Mouse (Mus musculus) layer of hippocampus, adult 2 months (tissue): ENCODE data around the gene Flywch1. TPM values are rescaled to one million over a fixed set of nuclear protein-coding genes. Genes with fewer than 3 reads are reported as not detected.

ENCODE experiments used
- DNase-seq, 2 experiments: peaks; one replicate each; pipeline ENCODE4 v3.0.0; 2022; ENCODE audit warnings: low spot score in 2 of 2
- H3K27ac ChIP-seq: fragments of 200-600 bp; 2 replicates; pipeline ENCODE4 v1.8.1; 2022
- H3K4me3 ChIP-seq: fragments of 200-600 bp; 2 replicates; pipeline ENCODE4 v1.8.1; 2022; ENCODE audit warnings: mild to moderate bottlenecking
- CTCF ChIP-seq: fragments of 200-600 bp; conservative IDR thresholded peaks from 2 replicates; pipeline ENCODE4 v1.8.1; 2022; ENCODE audit warnings: antibody characterized with exemption, mild to moderate bottlenecking, moderate library complexity
- total RNA-seq, 2 experiments: library from RNA; stranded (reverse); gene quantifications; 2 replicates each; pipeline ENCODE4 v1.2.3; 2021

The Flywch1 gene
- total RNA-seq, 2 experiments from 2014 or later, result 310 to 345 TPM

GRCm38 (mm10) chr17:23737493-23738445 lies 33.6 kb downstream of the Flywch1 start:
- TF ChIP-seq CTCF, result peak; percentile 62
- 0 out of 2 replicates have a peak overlapping the region, but pooled peaks have one; percentile 97 for H3K27ac ChIP-seq
- DNase-seq, result no peak
- H3K4me3 ChIP-seq, result peak overlapping the region; percentile 1; the same call in 1 of the 2 replicates

- DNase-seq, result no peak
- H3K27ac ChIP-seq, result no peak overlapping the region
- no peak overlapping the region for H3K4me3 ChIP-seq
- no peak for TF ChIP-seq CTCF
These were observed 37.1 kb downstream of the Flywch1 start for GRCm38 (mm10) chr17:23734341-23734740.

GRCm38 (mm10) chr17:23730441-23730840 lies 41.0 kb downstream of the Flywch1 start:
- H3K27ac ChIP-seq, result no peak overlapping the region
- no peak for TF ChIP-seq CTCF
- DNase-seq, result no peak
- no peak overlapping the region for H3K4me3 ChIP-seq

- peak; percentile 36 to 60 for DNase-seq
These were observed 44.7 kb downstream of the Flywch1 start for GRCm38 (mm10) chr17:23726758-23727142.

GRCm38 (mm10) chr17:23725999-23726757 lies 45.2 kb downstream of the Flywch1 start, which contains the start of gene Pkmyt1:
Pkmyt1 (plus strand) TSS chr17:23726336.
- DNase-seq, result peak; percentile 94
- peak within 1 kb of the TSS; percentile 81 for H3K27ac ChIP-seq
- H3K4me3 ChIP-seq, result peak within 1 kb of the TSS; percentile 79
- peak; percentile 23 for TF ChIP-seq CTCF

More at GRCm38 (mm10) chr17:23726758-23727142, 44.7 kb downstream of the Flywch1 start:
- peak; percentile 33; the same call in 1 of the 2 replicates for TF ChIP-seq CTCF
- Histone ChIP-seq H3K27ac (peak overlapping the region; percentile 81; the same call in 1 of the 2 replicates), H3K4me3 (peak overlapping the region; percentile 79)

- TF ChIP-seq CTCF, result no peak
- Histone ChIP-seq H3K4me3 (peak overlapping the region; percentile 79; the same call in 1 of the 2 replicates), H3K27ac (peak overlapping the region; percentile 65)
- no peak for DNase-seq
These were observed 45.9 kb downstream of the Flywch1 start for GRCm38 (mm10) chr17:23725477-23725876.

- Histone ChIP-seq H3K27ac (no peak within 1 kb of the TSS), H3K4me3 (no peak within 1 kb of the TSS)
- TF ChIP-seq CTCF, result no peak
- DNase-seq, result no peak
These were observed 48.9 kb downstream of the Flywch1 start, which contains the start of gene 1520401A03Rik for GRCm38 (mm10) chr17:23722376-23723125. 1520401A03Rik (minus strand) TSS chr17:23722783.

- no peak overlapping the region for H3K4me3 ChIP-seq
- no peak for DNase-seq
- TF ChIP-seq CTCF, result no peak
- no peak overlapping the region for H3K27ac ChIP-seq
These were observed 49.5 kb downstream of the Flywch1 start for GRCm38 (mm10) chr17:23721886-23722285.

- H3K4me3 ChIP-seq, result no peak overlapping the region
- no peak for TF ChIP-seq CTCF
- H3K27ac ChIP-seq, result no peak overlapping the region
- DNase-seq, result no peak
These were observed 51.9 kb downstream of the Flywch1 start for GRCm38 (mm10) chr17:23719455-23719854.

- no peak overlapping the region for H3K27ac ChIP-seq
- DNase-seq, result no peak
- TF ChIP-seq CTCF, result no peak
- no peak overlapping the region for H3K4me3 ChIP-seq
These were observed 54.4 kb downstream of the Flywch1 start for GRCm38 (mm10) chr17:23717003-23717402.

- H3K4me3 ChIP-seq, result no peak overlapping the region
- TF ChIP-seq CTCF, result peak; percentile 96
- DNase-seq, result peak; percentile 53 to 80
- no peak overlapping the region for H3K27ac ChIP-seq
These were observed 65.2 kb downstream of the Flywch1 start for GRCm38 (mm10) chr17:23706212-23706611.

GRCm38 (mm10) chr17:23705525-23706104 lies 65.8 kb downstream of the Flywch1 start:
- H3K4me3 ChIP-seq, result no peak overlapping the region
- H3K27ac ChIP-seq, result no peak overlapping the region
- no peak for DNase-seq
- TF ChIP-seq CTCF, result no peak
